Mouse (Mus musculus) hindbrain, postnatal 0 days (tissue): Measurements from ENCODE around the gene Jarid2. TPM values are rescaled to one million over a fixed set of nuclear protein-coding genes. Genes with fewer than 3 reads are reported as not detected.

ENCODE experiments used
- ATAC-seq: fragments of 200-750 bp; cut with Nextera tagmentation; 2 replicates; pipeline ENCODE4 v1.8.0; 2017; ENCODE audit warnings: mild to moderate bottlenecking, moderate TSS enrichment, moderate library complexity
- DNase-seq: peaks from one replicate; pipeline ENCODE4 v3.0.0-alpha.2; 2015; ENCODE audit warnings: low spot score
- H3K27ac ChIP-seq: fragments of 300-500 bp; sonication (generic); 2 replicates; pipeline ENCODE4 v1.5.1; 2014; ENCODE audit warnings: mild to moderate bottlenecking
- H3K27me3 ChIP-seq: fragments of 300-500 bp; sonication (generic); 2 replicates; pipeline ENCODE4 v1.6.1; 2014; ENCODE audit warnings: low read length, mixed read lengths; ENCODE audit not compliant: insufficient read depth
- H3K36me3 ChIP-seq: fragments of 300-500 bp; sonication (generic); 2 replicates; pipeline ENCODE4 v1.6.1; 2014; ENCODE audit warnings: low read length, mixed read lengths; ENCODE audit not compliant: insufficient read depth
- H3K4me1 ChIP-seq: fragments of 300-500 bp; sonication (generic); 2 replicates; pipeline ENCODE4 v1.6.1; 2014; ENCODE audit warnings: antibody characterized with exemption, low read length, mixed read lengths; ENCODE audit not compliant: insufficient read depth
- H3K4me2 ChIP-seq: fragments of 300-500 bp; sonication (generic); 2 replicates; pipeline ENCODE4 v1.6.1; 2014; ENCODE audit warnings: low read depth, mild to moderate bottlenecking, low read length, moderate library complexity, mixed read lengths
- H3K4me3 ChIP-seq: fragments of 300-500 bp; sonication (generic); 2 replicates; pipeline ENCODE4 v1.5.1; 2014; ENCODE audit warnings: low read length
- H3K9ac ChIP-seq: fragments of 300-500 bp; sonication (generic); replicated peaks from 2 replicates; pipeline ENCODE4 v1.6.1; 2014; ENCODE audit warnings: mild to moderate bottlenecking, low read length, moderate library complexity, mixed read lengths
- H3K9me3 ChIP-seq: fragments of 300-500 bp; sonication (generic); 2 replicates; pipeline ENCODE4 v1.6.1; 2016; ENCODE audit warnings: low read length, mixed read lengths
- CTCF ChIP-seq: IDR thresholded peaks from 2 replicates; pipeline ENCODE4 v1.5.1; 2016; ENCODE audit warnings: antibody characterized with exemption, control low read depth, low read depth
- WGBS: fragments of 180-500 bp; shearing (Covaris S2); extraction: QIAGEN DNeasy Blood & Tissue Kit; methylation state at CpG from one replicate; pipeline ENCODE4 v1.1.7; 2014; 5-methylcytosine and 5-hydroxymethylcytosine counted together
- polyA plus RNA-seq: library from polyadenylated mRNA; unstranded; fragments of >200 nt; fragmentation: Nextera tagmentation; extraction: Ambion mirVana; gene quantifications from 2 replicates; pipeline ENCODE4 v1.2.1, GENCODE M21; 2015
- total RNA-seq: library from RNA; depleted of rRNA; stranded (reverse); fragments of >200 nt; gene quantifications from 2 replicates; pipeline ENCODE4 v1.2.3, GENCODE M21; 2014

The Jarid2 gene
- total and polyA plus RNA-seq, 2 experiments from 2014 or later = 19.3 to 21.6 TPM

DNA sequence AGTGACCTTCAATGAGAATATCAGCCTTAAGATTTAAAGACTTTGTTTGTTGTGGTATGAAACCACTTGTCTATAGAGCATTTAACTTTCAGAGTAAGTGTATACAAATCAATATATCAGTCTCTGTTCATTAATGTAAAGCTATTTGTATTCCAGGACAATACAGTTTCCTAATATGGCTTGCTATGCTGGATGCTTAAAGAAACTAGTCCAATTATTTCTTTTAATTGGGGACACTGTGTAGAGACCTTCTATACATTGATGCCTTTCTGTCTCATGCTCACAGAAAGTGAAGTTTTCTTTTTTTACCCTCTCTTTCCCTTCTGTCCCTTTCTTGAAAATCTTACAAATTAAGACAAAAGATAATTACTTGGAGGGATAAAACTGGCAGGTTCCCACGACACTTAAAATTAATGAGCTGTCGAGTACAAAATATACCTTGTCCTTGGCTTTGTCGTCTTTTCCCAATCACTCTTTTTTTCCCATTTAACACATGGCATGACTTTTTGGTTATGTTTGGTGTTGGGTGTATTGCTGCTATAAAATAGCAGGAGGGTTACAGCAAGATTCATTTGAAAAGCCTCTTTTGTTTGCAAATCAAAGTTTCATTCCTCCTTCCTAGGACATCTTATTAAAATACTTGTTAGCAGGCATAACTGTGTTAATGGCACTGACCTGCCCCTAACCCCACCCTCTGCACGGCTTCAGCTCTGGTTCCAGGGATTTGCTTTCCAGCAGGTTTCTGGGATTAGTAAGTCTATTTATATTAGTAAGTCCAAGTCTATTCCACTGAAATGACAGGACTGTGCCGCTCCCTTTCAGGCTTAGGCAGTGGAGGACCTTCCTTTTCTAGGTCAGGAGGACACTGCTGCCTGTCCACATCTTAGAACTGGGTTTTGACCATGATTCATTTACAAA, 162.8 kb downstream of the Jarid2 start:
- Histone ChIP-seq H3K27me3 (no peaks in the 10 kb centered on the region), H3K4me1 (no peaks in the 10 kb centered on the region), H3K9ac (no peak overlapping the region), H3K9me3 (no peaks in the 10 kb centered on the region), H3K27ac (no peak overlapping the region), H3K4me2 (no peak overlapping the region), H3K4me3 (no peak overlapping the region), H3K36me3 (peaks cover 14% of the 10 kb centered on the region; the same call in 1 of the 2 replicates)
- 47% methylated on average over 5 of the region's 5 CpGs for WGBS
- TF ChIP-seq CTCF = no peak
- ATAC-seq = no peak
- no peak for DNase-seq

DNA sequence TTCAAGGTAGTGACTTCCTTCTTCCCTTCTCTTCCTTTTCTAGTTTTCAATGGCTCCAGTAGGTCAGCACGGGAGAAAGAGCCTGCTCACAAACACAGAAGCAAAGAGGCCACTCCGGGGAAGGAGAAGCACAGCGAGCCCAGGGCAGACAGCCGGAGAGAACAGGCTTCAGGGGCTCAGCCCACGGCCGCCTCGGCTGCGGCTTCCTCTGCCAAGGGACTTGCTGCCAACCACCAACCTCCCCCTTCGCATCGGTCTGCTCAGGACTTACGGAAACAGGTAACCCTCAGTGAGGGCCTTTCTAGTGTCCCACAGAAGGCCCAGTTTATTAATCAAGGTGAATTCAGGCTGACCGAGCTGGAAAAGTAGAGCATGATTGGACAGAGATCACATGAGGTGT, 166.9 kb downstream of the Jarid2 start:
- ATAC-seq = no peak
- DNase-seq = no peak
- Histone ChIP-seq H3K27me3 (no peaks in the 10 kb centered on the region), H3K4me1 (no peaks in the 10 kb centered on the region), H3K36me3 (peaks cover 14% of the 10 kb centered on the region; the same call in 1 of the 2 replicates), H3K4me2 (no peak overlapping the region), H3K9ac (no peak overlapping the region), H3K4me3 (no peak overlapping the region), H3K9me3 (no peaks in the 10 kb centered on the region), H3K27ac (no peak overlapping the region)
- WGBS = 88% methylated on average over 12 of the region's 12 CpGs
- TF ChIP-seq CTCF = no peak

DNA sequence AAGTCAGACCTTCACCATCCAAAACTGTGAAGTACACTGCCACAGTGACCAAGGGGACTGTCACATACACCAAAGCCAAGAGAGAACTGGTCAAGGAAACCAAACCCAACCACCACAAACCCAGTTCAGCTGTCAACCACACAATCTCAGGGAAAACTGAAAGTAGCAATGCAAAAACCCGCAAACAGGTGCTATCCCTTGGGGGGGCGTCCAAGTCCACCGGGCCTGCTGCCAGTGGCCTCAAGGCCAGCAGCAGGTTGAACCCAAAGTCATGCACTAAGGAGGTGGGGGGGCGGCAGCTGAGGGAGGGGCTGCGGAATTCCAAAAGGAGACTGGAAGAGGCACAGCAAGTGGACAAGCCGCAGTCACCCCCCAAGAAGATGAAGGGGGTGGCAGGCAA, 173.0 kb downstream of the Jarid2 start:
- H3K36me3 ChIP-seq = peaks cover 24% of the 10 kb centered on the region
- no peak overlapping the region for H3K9ac ChIP-seq
- no peak for DNase-seq
- peaks cover 3% of the 10 kb centered on the region; the same call in 1 of the 2 replicates for H3K4me1 ChIP-seq
- 91% methylated on average over 6 of the region's 6 CpGs for WGBS
- ATAC-seq = no peak
- no peak overlapping the region for H3K4me3 ChIP-seq
- H3K4me2 ChIP-seq = no peak overlapping the region
- H3K27ac ChIP-seq = no peak overlapping the region
- H3K9me3 ChIP-seq = no peaks in the 10 kb centered on the region
- no peak for TF ChIP-seq CTCF
- no peaks in the 10 kb centered on the region for H3K27me3 ChIP-seq

DNA sequence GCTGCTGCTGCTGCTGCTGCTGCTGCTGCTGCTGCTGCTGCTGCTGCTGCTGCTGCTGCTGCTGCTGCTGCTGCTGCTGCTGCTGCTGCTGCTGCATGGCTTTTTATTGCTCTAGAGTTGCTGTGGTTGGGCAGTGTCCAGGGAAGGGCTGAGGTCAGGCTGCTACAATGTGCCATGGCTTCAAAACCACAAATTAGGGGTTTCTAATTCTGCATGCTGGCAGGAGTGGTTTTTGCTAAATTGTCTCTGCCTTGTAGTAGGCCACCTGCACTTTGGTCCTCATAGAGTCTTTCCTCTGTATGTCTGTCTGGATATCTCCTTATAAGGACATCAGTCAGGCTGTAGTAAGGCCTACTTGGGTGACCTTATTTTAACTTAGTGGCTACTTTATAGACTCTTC, 174.1 kb downstream of the Jarid2 start:
- ATAC-seq = no peak
- no peak overlapping the region for H3K27ac ChIP-seq
- no peak for DNase-seq
- H3K4me2 ChIP-seq = no peak overlapping the region
- no peaks in the 10 kb centered on the region for H3K9me3 ChIP-seq
- H3K27me3 ChIP-seq = no peaks in the 10 kb centered on the region
- peaks cover 3% of the 10 kb centered on the region; the same call in 1 of the 2 replicates for H3K4me1 ChIP-seq
- H3K9ac ChIP-seq = no peak overlapping the region
- peaks cover 23% of the 10 kb centered on the region for H3K36me3 ChIP-seq
- H3K4me3 ChIP-seq = no peak overlapping the region
- TF ChIP-seq CTCF = no peak

DNA sequence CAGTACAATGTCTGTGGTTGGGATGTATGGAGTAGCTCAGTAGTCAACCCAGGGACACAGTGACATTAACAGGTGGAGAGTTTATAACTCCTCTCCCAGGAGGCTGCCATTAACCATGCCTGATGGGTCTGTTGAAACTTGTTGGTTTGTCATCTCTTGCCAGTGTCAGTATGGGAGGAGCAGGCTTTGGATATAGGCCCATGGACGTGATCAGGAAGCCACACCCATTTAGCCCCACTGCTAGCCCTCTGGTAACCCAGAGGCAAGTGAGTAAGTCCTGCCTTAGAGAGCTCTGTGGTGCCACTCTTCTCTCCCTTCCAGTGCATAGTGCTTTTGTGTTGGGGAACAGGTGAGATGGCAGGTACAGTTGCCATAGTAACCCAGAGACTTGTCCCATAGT, 175.0 kb downstream of the Jarid2 start:
- ATAC-seq (no peak), DNase-seq (no peak)
- Histone ChIP-seq H3K4me1 (peaks cover 3% of the 10 kb centered on the region; the same call in 1 of the 2 replicates), H3K36me3 (peaks cover 17% of the 10 kb centered on the region), H3K27me3 (no peaks in the 10 kb centered on the region), H3K4me2 (no peak overlapping the region), H3K4me3 (no peak overlapping the region), H3K9ac (no peak overlapping the region), H3K9me3 (no peaks in the 10 kb centered on the region), H3K27ac (no peak overlapping the region)
- no peak for TF ChIP-seq CTCF
- 44% methylated on average over 1 of the region's 1 CpGs for WGBS

- 85% methylated on average over 11 of the region's 11 CpGs for WGBS
- no peak for TF ChIP-seq CTCF
- no peaks in the 10 kb centered on the region for H3K9me3 ChIP-seq
- no peak overlapping the region for H3K4me2 ChIP-seq
- ATAC-seq (no peak), DNase-seq (no peak)
- peaks cover 3% of the 10 kb centered on the region; the same call in 1 of the 2 replicates for H3K4me1 ChIP-seq
- H3K4me3 ChIP-seq = no peak overlapping the region
- peaks cover 25% of the 10 kb centered on the region for H3K36me3 ChIP-seq
- no peak overlapping the region for H3K9ac ChIP-seq
- H3K27ac ChIP-seq = no peak overlapping the region
- H3K27me3 ChIP-seq = no peaks in the 10 kb centered on the region
Observed at GRCm38 (mm10) chr13:44906141-44906540, 176.9 kb downstream of the Jarid2 start.

- Histone ChIP-seq H3K4me3 (no peak overlapping the region), H3K9ac (no peak overlapping the region), H3K27me3 (no peaks in the 10 kb centered on the region), H3K27ac (peak overlapping the region; percentile 45; the same call in 1 of the 2 replicates), H3K36me3 (peaks cover 24% of the 10 kb centered on the region), H3K4me1 (peaks cover 12% of the 10 kb centered on the region), H3K9me3 (no peaks in the 10 kb centered on the region), H3K4me2 (no peak overlapping the region)
- DNase-seq (peak; percentile 95), ATAC-seq (peak; percentile 98)
- TF ChIP-seq CTCF = peak; percentile 4; the same call in 1 of the 2 replicates
- 17% methylated on average over 6 of the region's 6 CpGs for WGBS
Observed at GRCm38 (mm10) chr13:44907702-44908101, 178.4 kb downstream of the Jarid2 start.
